Mouse (Mus musculus): ENCODE data around the gene Mbip.

Gene Mbip

GRCm38 (mm10) chr12:56295160-56295559 is 50.5 kb downstream of the Mbip start:
- CTCF ChIA-PET: no interaction called here

- CTCF ChIA-PET: no interaction called here
Observed at GRCm38 (mm10) chr12:56288548-56288947, 57.1 kb downstream of the Mbip start.

- CTCF ChIA-PET: no interaction called here
Observed at GRCm38 (mm10) chr12:56286828-56287227, 58.9 kb downstream of the Mbip start.

GRCm38 (mm10) chr12:56284210-56284609 is 61.5 kb downstream of the Mbip start:
- CTCF ChIA-PET: no interaction called here

GRCm38 (mm10) chr12:56281649-56282048 is 64.0 kb downstream of the Mbip start:
- CTCF ChIA-PET: no interaction called here

All from spleen, embryonic (tissue).